Mouse (Mus musculus): ENCODE results near the gene Gm29049. TPM values are rescaled to one million over a fixed set of nuclear protein-coding genes. Genes with fewer than 3 reads are reported as not detected.
"Not testable (repeated sequence)": the region's sequence is repeated elsewhere in the genome, so short reads cannot be mapped to it uniquely, and the experiment has no call there.

Gm29049 gene
- polyA plus RNA-seq (2017; shearing (Covaris generic)): not detected

DNA sequence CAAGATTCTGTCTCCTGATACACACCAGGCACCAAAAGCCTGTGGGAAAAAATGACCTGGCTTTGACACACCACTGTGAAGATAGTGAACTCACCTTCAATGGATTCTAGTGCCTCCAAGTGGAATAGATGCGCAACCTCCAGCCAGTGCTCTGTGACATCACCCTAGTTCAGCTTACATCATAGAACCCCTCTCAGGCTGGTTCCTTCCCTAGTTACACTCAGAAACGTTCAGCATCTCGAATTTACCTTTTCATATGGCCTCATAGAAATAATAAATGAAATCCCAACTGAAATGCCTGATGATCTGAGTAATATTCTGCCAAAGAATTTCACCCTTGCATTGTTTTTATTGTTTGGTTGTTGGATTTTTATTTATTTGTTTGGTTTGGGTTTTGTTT, at the start of gene Gm29049:
Gene Gm29049 (minus strand): TSS at position 101 of the 400 bp plus-strand sequence.
- not testable (repeated sequence) for ATAC-seq

Other genes starting within 250 kb of the Gm29049 start
- gene Gm20825, start 74.3 kb upstream of the Gm29049 start, polyA plus RNA-seq (2017; shearing (Covaris generic)): not detected

Data from activated CD4-positive, CD25-positive, alpha-beta regulatory T cell, adult 4 months (primary cell).